Mouse (Mus musculus) forebrain, embryonic 10.5 days (tissue): ENCODE measurements around the gene Nav2. TPM values are rescaled to one million over a fixed set of nuclear protein-coding genes. Genes with fewer than 3 reads are reported as not detected.
A peak's percentile ranks its signal among the peaks of the same experiment; 100 is the strongest.

ENCODE experiments used
- DNase-seq: peaks from one replicate; pipeline ENCODE4 v3.0.0-alpha.2; 2017; ENCODE audit warnings: low spot score; ENCODE audit errors: extremely low spot score
- H3K27ac ChIP-seq: fragments of 300-500 bp; sonication (generic); 2 replicates; pipeline ENCODE4 v1.5.1; 2016; ENCODE audit warnings: mild to moderate bottlenecking
- H3K27me3 ChIP-seq: fragments of 300-500 bp; sonication (generic); 2 replicates; pipeline ENCODE4 v1.6.1; 2016; ENCODE audit warnings: mild to moderate bottlenecking; ENCODE audit not compliant: poor library complexity, severe bottlenecking
- H3K36me3 ChIP-seq: fragments of 300-500 bp; sonication (generic); replicated peaks from 2 replicates; pipeline ENCODE4 v1.6.1; 2016; ENCODE audit warnings: mild to moderate bottlenecking, moderate library complexity
- H3K4me1 ChIP-seq: fragments of 300-500 bp; sonication (generic); 2 replicates; pipeline ENCODE4 v1.6.1; 2016
- H3K4me3 ChIP-seq: fragments of 300-500 bp; sonication (generic); 2 replicates; pipeline ENCODE4 v1.5.1; 2016; ENCODE audit warnings: mild to moderate bottlenecking, moderate library complexity
- H3K9me3 ChIP-seq: fragments of 300-500 bp; sonication (generic); 2 replicates; pipeline ENCODE4 v1.6.1; 2016; ENCODE audit warnings: mild to moderate bottlenecking, moderate library complexity
- WGBS: fragments of 180-500 bp; shearing (Covaris S2); methylation state at CpG from one replicate; pipeline ENCODE4 v1.1.7; 2016; 5-methylcytosine and 5-hydroxymethylcytosine counted together
- polyA plus RNA-seq: library from polyadenylated mRNA; unstranded; fragments of >200 nt; fragmentation: Nextera tagmentation; extraction: Ambion mirVana; gene quantifications from 2 replicates; pipeline ENCODE4 v1.2.1, GENCODE M21; 2016

Gene Nav2
- polyA plus RNA-seq, 1 experiment from 2014 or later: 6.1 TPM

DNA sequence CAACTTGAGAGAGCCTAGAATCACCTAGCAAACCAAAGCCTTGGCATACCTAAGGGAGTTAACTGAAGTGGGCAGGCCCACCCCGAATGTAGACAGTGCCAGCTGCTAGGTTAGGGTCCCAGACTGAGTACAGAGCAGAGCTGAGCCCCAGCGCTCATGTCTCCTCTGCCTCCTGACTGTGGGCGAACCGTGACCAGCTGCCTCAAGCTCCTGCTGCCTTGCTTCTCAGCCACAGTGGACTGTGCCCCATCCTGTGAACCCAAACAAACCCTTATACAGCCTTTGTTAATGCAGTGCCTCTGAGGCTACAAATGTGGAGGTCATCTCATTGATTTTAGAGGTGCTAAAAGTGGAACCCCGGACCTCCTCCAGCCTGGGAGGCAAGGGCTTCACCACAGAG lies 88.3 kb downstream of the Nav2 start:
- Histone ChIP-seq H3K36me3 (no peaks in the 10 kb centered on the region), H3K4me3 (no peak overlapping the region), H3K4me1 (peaks cover 53% of the 10 kb centered on the region), H3K9me3 (no peaks in the 10 kb centered on the region), H3K27ac (peak overlapping the region; percentile 25; the same call in 1 of the 2 replicates), H3K27me3 (peaks cover 72% of the 10 kb centered on the region)
- no peak for DNase-seq
- 75% methylated on average over 5 of the region's 5 CpGs for WGBS

DNA sequence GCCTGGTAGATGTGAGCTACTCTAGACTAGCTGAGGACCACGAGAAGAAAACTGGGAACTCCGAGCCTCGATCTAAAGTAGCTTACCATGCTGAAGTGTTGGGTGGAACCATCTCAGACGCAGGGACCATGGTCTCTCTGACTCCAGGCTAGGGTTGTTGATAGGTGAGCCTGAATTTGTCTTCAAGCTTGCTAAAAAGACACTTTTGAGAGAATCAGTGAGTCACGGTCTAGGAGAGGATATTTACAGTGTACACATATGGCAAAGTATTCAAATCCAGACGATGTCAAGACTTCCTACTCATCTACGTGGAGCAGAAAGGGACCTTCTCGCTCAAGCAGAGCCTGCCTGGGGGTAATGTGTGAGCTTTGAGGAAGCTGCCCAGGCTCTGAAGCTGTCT lies 89.6 kb downstream of the Nav2 start:
- WGBS: 92% methylated on average over 8 of the region's 8 CpGs
- no peak for DNase-seq
- Histone ChIP-seq H3K27me3 (peaks cover 70% of the 10 kb centered on the region), H3K27ac (no peak overlapping the region), H3K36me3 (no peaks in the 10 kb centered on the region), H3K4me1 (peaks cover 46% of the 10 kb centered on the region), H3K9me3 (no peaks in the 10 kb centered on the region), H3K4me3 (no peak overlapping the region)

DNA sequence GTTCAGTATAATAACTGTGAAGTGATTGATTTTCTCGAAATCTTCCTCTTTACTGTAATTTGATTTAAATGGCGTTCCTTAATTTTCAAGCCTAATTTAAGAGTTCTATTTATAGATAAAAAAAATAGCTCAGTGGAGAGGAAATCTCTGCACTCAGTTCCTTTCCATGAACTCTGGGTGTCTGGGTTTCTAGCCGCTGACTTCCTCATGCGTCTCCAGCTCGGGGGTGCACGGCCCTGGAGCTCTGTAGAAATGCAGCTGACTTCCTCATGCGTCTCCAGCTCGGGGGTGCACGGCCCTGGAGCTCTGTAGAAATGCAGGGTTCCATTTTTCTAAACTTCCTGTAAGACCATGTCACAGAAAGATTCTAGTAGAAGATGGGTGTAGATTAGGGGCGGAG lies 90.1 kb downstream of the Nav2 start:
- Histone ChIP-seq H3K36me3 (no peaks in the 10 kb centered on the region), H3K4me3 (no peak overlapping the region), H3K27ac (no peak overlapping the region), H3K9me3 (no peaks in the 10 kb centered on the region), H3K4me1 (peaks cover 46% of the 10 kb centered on the region), H3K27me3 (peaks cover 66% of the 10 kb centered on the region)
- no peak for DNase-seq
- 87% methylated on average over 10 of the region's 10 CpGs for WGBS

DNA sequence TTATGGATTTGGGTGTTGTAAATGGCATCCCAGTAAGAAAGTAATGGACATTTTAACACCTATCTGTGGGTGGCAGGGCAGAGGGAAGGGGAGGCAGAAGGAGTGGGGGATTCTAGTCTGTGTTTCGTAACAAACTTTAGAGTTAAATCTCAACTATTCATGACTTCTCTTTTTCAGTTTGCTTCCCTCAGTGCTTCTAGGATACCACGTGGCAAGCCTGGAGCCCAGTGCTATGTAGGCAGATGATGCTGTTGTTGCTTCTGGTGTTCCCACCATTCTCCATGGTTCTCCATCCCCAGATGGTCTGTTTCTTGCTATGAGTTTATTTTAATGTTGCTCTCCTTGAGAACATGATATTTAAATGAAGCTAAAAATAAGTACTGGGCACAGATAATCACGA lies 92.3 kb downstream of the Nav2 start:
- peaks cover 43% of the 10 kb centered on the region for H3K27me3 ChIP-seq
- H3K4me1 ChIP-seq: peaks cover 29% of the 10 kb centered on the region
- DNase-seq: no peak
- no peaks in the 10 kb centered on the region for H3K36me3 ChIP-seq
- H3K4me3 ChIP-seq: no peak overlapping the region
- 84% methylated on average over 3 of the region's 3 CpGs for WGBS
- no peaks in the 10 kb centered on the region for H3K9me3 ChIP-seq
- H3K27ac ChIP-seq: no peak overlapping the region

DNA sequence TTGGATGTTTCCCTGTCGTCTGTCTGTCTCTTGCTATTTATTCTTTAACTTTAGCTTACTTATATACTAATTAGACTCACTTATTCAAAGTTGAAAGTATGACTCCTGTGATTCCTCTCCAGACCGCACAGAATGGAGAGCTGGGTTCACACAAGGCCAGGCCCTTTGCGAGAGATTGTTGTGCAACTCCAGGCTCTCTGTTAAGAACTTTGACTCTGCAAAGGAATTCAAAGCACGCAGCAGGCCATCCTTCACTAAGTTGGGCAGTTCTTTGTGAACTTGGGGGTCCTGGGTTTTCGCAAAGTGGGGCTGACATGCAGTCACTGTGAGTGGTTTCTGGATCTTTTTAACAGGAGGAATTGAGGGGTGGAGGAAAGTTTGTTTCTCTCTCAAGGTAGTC lies 95.9 kb downstream of the Nav2 start:
- H3K36me3 ChIP-seq: no peaks in the 10 kb centered on the region
- WGBS: 79% methylated on average over 5 of the region's 5 CpGs
- H3K27me3 ChIP-seq: peaks cover 18% of the 10 kb centered on the region
- H3K9me3 ChIP-seq: no peaks in the 10 kb centered on the region
- H3K4me1 ChIP-seq: peaks cover 17% of the 10 kb centered on the region
- H3K4me3 ChIP-seq: no peak overlapping the region
- no peak for DNase-seq
- no peak overlapping the region for H3K27ac ChIP-seq

DNA sequence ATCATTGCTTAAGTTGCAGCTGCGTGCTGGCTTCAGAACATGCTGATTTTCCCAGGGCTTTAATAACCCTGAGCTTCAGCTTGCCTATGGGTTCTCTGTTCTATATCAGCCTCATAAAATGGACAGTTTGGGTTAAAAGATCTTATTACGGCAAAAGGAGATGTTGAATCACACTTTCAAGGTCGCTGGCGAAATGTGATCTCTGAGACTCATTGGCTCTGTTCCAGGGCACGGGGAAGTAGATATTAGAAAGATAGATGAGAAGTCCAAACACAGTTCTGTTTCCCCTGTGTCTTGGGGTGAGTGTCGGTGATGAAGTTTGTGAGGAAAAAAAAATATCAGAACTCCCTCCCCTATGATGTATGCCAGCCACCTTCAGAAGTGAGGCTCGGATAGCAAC lies 98.4 kb downstream of the Nav2 start:
- peaks cover 3% of the 10 kb centered on the region; the same call in 1 of the 2 replicates for H3K4me1 ChIP-seq
- no peak overlapping the region for H3K4me3 ChIP-seq
- 85% methylated on average over 7 of the region's 7 CpGs for WGBS
- peaks cover 14% of the 10 kb centered on the region for H3K27me3 ChIP-seq
- no peaks in the 10 kb centered on the region for H3K9me3 ChIP-seq
- no peak for DNase-seq
- no peaks in the 10 kb centered on the region for H3K36me3 ChIP-seq
- H3K27ac ChIP-seq: no peak overlapping the region

DNA sequence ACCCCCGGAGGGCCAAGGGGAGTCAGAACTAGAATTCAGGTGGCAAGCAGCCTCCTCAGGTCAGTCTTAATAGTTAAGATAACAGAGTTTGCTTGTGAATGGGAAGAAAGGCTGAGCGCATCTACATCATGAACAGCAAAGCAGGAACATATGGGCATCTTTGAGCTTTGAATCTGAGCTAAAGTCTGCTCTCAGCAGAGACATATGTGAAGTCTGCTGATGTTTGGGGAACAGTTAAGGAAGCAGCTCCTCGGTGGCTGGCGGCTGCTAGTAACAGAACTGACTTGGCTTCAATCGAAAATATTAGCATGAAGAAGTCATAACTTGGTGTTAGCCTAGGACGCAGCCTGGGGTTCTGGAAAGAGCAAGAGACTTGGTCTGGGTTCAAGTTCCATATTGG lies 102.2 kb downstream of the Nav2 start:
- over 99% methylated on average over 6 of the region's 6 CpGs for WGBS
- Histone ChIP-seq H3K4me1 (no peaks in the 10 kb centered on the region), H3K4me3 (no peak overlapping the region), H3K27me3 (peaks cover 7% of the 10 kb centered on the region), H3K27ac (no peak overlapping the region), H3K36me3 (no peaks in the 10 kb centered on the region), H3K9me3 (no peaks in the 10 kb centered on the region)
- DNase-seq: no peak

DNA sequence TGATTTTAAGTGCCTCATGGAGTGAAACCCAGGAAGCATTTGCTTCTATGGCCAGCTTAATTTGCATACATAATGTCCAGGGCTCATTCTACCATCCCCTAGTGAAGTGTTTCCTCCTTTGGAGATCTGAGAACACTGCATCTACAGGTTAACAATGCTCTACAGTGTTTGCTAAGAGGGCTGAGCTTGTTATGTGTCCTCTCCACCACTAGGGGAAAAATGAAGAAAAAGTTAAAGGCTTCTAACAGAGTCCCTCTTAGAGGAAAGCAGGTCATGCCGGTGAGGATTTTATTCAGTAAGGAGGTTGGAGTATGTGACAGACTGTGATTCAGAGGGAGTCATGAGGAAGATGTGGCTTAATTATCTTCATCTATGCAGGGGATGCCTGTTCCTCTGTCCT lies 103.5 kb downstream of the Nav2 start:
- H3K27ac ChIP-seq: no peak overlapping the region
- no peaks in the 10 kb centered on the region for H3K9me3 ChIP-seq
- no peak overlapping the region for H3K4me3 ChIP-seq
- DNase-seq: no peak
- WGBS: 77% methylated on average over 1 of the region's 1 CpGs
- H3K36me3 ChIP-seq: no peaks in the 10 kb centered on the region
- H3K27me3 ChIP-seq: peaks cover 13% of the 10 kb centered on the region
- no peaks in the 10 kb centered on the region for H3K4me1 ChIP-seq

DNA sequence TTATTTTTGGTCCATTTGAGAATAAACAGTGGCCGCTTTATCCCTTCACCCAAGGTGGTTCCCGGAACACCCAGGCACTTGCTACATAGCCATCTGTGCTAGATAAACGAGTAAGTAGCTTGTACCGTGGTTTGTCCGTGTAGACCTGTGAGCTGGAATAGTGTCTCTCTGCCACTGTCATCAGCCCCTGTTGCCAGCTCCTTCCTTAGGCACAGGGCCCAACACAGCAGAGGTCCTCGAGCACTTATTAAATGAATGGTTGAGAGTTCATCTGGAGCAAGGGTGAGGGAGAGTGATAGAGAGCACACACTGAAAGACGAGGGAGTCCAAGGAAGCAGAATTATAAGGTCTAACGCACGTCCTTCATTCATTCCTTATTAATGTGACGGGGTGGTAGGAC lies 106.0 kb downstream of the Nav2 start:
- DNase-seq: no peak
- Histone ChIP-seq H3K9me3 (no peaks in the 10 kb centered on the region), H3K27ac (no peak overlapping the region), H3K36me3 (no peaks in the 10 kb centered on the region), H3K4me1 (no peaks in the 10 kb centered on the region), H3K4me3 (no peak overlapping the region), H3K27me3 (peaks cover 17% of the 10 kb centered on the region)
- 94% methylated on average over 10 of the region's 10 CpGs for WGBS

DNA sequence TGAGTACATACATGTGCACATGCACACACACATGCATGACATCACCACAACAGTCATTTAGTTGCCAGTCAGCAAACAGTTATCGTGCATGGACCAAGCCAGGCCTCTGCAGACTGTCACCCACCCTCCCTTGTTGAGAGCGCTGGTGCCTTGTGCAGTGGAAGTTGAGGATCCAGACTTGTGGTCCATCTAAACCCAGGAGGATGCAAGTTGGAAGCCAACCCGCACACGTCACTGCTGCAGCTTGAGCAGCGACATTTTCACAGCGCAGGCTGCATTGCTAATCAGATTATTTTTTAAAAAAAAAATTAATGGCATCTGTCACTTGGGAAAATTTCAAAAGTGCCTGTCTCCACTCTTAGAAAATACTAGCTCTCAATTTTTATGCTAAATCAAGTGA lies 106.8 kb downstream of the Nav2 start:
- Histone ChIP-seq H3K9me3 (no peaks in the 10 kb centered on the region), H3K4me1 (no peaks in the 10 kb centered on the region), H3K36me3 (no peaks in the 10 kb centered on the region), H3K4me3 (no peak overlapping the region), H3K27me3 (peaks cover 24% of the 10 kb centered on the region), H3K27ac (no peak overlapping the region)
- DNase-seq: no peak
- 91% methylated on average over 6 of the region's 6 CpGs for whole genome bisulfite sequencing

DNA sequence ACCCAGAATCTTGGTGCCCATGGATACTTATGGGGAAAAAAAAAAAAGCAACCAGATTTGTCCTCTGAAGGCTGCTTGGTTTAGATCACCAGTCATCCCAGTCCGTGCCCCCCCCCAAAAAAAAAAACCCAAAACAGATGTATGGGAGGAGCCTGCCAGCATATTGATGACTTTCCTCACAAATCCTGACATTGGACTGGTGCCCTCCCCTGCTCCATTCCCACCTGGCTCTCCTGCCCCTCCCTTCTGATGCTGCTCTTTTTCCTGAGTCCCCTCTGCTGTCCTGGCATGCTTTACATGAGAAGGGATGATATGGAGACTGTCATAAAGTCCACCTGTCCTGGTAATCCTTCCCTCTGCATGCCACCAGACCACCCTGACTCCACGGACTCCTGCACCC lies 107.6 kb downstream of the Nav2 start:
- Histone ChIP-seq H3K9me3 (no peaks in the 10 kb centered on the region), H3K4me3 (no peak overlapping the region), H3K36me3 (no peaks in the 10 kb centered on the region), H3K27me3 (peaks cover 32% of the 10 kb centered on the region), H3K27ac (no peak overlapping the region), H3K4me1 (no peaks in the 10 kb centered on the region)
- no peak for DNase-seq
- 69% methylated on average over 2 of the region's 2 CpGs for WGBS

DNA sequence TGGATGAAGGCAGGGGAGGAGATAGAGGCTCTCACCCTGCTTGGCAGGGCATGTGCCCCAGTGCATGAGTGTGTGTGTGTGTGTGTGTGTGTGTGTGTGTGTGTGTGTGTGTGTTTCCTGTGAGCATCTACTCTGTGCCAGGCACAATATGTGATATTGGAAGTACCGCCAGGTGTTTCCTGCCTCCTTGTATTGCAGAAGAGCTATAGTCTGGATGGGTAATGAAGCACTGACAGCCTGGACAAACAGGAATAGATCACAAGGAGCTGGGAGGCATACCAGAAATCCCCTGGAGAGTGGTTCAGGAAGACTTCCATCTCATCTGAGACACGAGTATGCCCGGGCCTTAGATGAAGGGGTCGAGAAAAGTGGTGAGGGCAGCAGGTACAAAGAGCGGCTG lies 109.3 kb downstream of the Nav2 start:
- Histone ChIP-seq H3K27ac (no peak overlapping the region), H3K4me3 (no peak overlapping the region), H3K9me3 (no peaks in the 10 kb centered on the region), H3K4me1 (no peaks in the 10 kb centered on the region), H3K36me3 (no peaks in the 10 kb centered on the region), H3K27me3 (peaks cover 28% of the 10 kb centered on the region)
- 89% methylated on average over 5 of the region's 5 CpGs for WGBS
- DNase-seq: no peak

DNA sequence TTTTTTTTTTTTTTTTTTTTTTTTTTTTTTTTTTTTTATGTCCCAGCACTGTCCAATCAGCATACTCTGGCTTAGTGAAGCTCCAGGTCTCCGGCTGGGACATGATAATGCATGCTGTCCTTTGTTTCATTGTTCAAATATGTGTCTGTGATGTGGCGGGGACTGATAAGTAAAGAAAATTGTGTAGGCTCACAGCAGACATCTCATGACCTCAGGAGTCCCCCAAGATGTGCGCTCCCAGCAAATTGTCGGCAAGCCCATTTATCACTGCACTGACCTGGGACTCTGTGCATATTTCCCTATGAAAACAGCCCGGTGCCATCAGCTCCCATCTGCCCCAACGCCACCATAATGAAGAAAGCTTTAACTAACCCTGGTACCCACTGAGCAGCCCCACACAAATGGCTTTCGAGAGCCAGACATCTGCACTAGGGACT lies 110.0 kb downstream of the Nav2 start:
- WGBS: 81% methylated on average over 7 of the region's 7 CpGs
- Histone ChIP-seq H3K4me3 (no peak overlapping the region), H3K27me3 (peaks cover 28% of the 10 kb centered on the region), H3K36me3 (no peaks in the 10 kb centered on the region), H3K4me1 (no peaks in the 10 kb centered on the region), H3K9me3 (no peaks in the 10 kb centered on the region), H3K27ac (no peak overlapping the region)
- DNase-seq: no peak
